Mouse (Mus musculus): ENCODE results near the gene Mb21d2.

Mb21d2 gene

DNA sequence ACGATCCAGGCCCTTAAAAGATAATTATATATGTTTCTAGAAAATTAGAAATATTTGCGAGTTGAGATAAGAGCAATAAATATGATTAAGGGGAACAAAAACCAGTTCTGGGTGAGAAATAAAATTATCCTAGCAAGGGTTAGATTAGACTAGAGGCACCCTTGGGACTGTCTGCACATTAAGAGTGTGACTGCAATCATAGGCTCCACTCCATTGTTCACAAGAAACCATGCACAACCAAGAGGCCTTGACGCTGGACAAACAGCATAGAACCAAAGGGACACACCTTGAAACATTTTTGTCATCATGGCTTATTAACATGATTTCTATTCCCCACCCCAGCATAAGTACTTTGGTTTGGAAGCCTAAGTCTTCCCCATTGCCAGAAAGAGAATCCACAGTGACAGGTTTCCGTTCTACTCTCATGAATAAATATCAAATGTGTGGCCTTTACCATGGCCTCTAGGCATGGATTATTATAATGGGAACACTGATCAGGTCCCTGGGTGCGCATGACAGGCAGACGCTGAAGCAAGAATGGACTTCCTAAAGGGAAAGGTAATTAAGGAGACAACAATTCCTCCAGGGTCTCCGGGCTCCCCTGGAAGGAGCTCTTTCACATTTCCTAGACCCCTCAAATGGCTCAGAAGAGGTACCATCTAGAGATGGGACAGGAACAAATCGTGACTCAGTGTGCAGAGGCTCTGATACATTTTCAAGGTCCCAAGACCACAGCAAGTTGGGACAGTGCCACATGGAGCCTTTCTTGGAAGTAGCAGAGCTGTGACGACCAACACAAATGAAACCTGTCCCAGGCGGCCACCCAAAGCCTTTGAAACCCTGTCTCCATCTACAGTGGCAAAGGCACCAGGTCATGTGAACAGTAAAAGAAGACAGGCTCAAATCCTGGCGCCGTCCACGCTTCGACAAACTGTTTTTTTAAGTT is 26.6 kb downstream of the Mb21d2 start:
- no peak for DNase-seq (ENCODE audit: low spot score in 2 of 2)

DNA sequence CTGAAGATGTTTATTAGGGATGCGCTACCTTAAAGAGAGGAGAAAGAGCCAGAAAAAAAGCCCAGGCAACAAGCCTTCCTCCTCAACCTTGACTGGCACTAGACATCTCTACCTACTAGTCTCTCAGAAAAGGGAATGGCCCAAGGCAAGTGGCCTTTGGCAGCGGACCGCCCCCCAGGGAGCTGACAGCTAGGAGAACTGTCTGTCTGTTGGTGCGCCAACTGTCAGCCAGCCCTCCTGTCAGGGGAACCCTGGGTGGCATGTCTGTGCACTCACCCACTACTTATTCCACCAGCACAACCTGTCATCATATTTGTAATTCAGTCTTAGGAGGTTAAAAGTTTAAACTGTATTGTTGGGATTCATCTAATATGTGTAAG is 30.3 kb downstream of the Mb21d2 start:
- DNase-seq (ENCODE audit: low spot score in 2 of 2), result no peak

GRCm38 (mm10) chr16:28898509-28899160 is 30.8 kb downstream of the Mb21d2 start:
- DNase-seq (ENCODE audit: low spot score in 2 of 2), result no peak

GRCm38 (mm10) chr16:28896571-28896970 is 32.9 kb downstream of the Mb21d2 start:
- DNase-seq (ENCODE audit: low spot score in 2 of 2), result no peak

DNA sequence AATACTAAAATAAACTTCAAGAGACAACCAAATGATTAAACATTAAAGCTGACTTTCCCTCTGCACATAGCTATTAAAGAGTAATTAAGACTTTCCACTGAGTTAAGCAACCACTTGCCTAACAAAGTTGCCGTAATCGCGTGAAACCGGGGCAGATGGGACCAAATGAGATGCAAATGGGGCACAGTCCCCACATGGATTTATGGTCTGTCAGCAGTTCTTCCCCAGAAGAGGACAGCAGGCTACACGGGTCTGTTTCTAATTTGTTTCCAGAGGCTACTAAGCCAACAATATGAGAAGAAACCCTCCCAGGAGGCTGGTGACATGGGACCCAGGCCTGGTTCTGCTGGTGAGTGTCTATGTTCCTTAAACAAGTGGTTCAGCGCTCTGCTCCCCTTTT is 34.6 kb downstream of the Mb21d2 start:
- DNase-seq (ENCODE audit: low spot score in 2 of 2), result no peak

DNA sequence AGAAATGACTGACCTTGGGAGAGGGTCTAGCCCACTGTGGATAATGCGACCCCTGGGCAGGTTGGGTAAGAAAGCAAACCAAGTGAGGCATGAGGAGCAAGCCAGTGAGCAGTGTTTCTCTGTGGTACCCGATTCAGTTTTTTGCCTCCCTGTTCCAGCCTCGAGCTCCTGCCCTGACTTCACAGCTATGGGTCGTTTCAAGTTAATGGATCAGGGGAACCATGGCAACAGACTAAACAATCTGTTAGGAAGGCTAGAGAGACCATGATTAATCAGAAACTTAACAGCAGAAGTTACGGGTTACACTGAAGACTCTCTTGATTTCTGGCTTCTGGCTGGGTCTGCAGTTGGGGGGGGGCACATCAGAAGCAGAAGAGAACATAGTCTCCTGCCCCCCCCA is 36.2 kb downstream of the Mb21d2 start:
- no peak for DNase-seq (ENCODE audit: low spot score in 2 of 2)

- no peak for DNase-seq (ENCODE audit: low spot score in 2 of 2)
Observed at GRCm38 (mm10) chr16:28886201-28886745, 43.2 kb downstream of the Mb21d2 start.

- no peak for DNase-seq (ENCODE audit: low spot score in 2 of 2)
Observed at GRCm38 (mm10) chr16:28885474-28885873, 44.0 kb downstream of the Mb21d2 start.

- DNase-seq (ENCODE audit: low spot score in 2 of 2), result no peak
Observed at GRCm38 (mm10) chr16:28884661-28885060, 44.8 kb downstream of the Mb21d2 start.

DNA sequence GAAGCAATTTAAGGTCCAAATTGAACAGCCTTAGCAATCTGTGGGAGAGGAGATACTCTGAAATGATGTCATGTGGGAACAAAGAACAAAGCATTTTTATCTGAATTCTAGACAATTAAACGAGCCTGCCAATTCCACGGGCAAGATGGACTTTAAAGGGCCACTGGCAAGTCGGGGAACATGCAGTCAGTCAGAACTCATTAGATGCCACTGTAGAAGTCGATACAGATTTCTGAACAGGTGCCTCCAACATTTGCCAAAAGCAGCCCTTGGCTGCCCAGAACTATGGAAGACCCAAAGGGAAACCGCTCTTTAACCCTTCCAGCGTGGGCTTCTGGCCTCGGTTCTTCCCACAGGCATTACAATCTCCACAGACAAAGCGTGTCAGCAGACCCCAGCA is 45.8 kb downstream of the Mb21d2 start:
- no peak for DNase-seq (ENCODE audit: low spot score in 2 of 2)

GRCm38 (mm10) chr16:28882687-28883428 is 46.6 kb downstream of the Mb21d2 start:
- no peak for DNase-seq (ENCODE audit: low spot score in 2 of 2)

DNA sequence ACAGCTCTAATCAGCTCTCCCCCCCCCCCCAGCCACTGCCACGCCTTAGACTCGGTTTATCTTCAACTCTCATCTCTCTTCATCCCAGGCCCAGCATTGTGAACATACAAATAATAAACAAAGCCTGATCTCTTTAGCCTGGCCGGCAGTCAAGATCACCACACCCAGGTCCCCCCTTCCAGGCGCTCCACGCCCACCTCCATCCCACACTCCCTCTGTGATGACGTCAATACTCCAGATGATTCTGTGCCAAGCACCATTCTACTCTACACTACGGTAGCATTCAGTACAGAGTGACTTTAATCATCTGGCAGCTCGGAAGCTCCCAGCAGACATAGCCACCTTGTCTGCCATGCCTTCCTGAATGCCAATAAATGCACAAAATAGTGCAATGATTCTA is 47.7 kb downstream of the Mb21d2 start:
- DNase-seq (ENCODE audit: low spot score in 2 of 2), result no peak

DNA sequence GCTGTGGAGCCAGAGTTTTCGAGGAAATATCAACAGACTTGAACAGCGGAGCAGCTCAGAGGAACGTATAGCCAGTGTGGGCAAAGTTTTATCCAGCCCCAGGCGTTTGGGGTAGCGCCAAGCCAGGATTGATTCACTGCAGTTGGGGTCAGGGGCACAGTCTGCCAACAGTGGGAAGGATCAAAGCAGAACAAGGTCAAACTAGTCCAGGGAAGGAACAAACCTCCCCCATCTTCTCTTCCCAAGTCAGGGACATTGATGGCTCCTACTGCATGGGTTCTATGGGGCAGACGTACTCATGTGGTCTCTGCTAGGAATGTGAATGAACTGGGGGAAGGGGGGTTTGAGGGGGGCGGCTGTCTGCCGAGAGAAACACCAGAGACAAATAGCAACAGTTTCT is 48.7 kb downstream of the Mb21d2 start:
- DNase-seq (ENCODE audit: low spot score in 2 of 2), result no peak

- DNase-seq (ENCODE audit: low spot score in 2 of 2), result no peak
Observed at GRCm38 (mm10) chr16:28880307-28880681, 49.2 kb downstream of the Mb21d2 start.

GRCm38 (mm10) chr16:28879636-28880306 is 49.7 kb downstream of the Mb21d2 start:
- DNase-seq (ENCODE audit: low spot score in 2 of 2), result no peak

- DNase-seq (ENCODE audit: low spot score in 2 of 2), result no peak
Observed at GRCm38 (mm10) chr16:28877162-28877662, 52.3 kb downstream of the Mb21d2 start.

DNA sequence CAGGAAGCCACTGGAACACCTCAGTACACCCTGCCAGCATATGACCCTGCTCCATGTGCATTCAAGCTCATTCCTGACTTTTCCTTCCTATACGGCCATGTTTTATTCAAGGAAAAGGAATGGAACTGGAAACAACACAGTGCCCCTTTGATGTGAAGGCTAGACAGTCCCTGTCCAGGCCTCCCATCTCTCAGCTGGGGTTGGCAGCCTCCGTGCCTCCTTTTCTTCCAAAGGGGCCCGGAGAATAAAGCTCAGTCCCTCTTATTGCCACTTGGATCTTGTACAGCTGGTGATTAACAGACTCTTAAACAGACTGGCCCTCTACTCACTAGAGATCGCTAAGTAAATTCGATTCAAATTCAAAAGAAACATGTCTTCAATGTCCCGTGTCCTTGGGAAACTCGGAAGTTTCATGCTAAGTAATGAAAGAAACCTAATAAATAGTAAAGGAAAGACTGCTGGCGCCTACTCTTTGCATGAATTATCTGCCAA is 56.0 kb downstream of the Mb21d2 start:
- no peak for DNase-seq (ENCODE audit: low spot score in 2 of 2)

DNA sequence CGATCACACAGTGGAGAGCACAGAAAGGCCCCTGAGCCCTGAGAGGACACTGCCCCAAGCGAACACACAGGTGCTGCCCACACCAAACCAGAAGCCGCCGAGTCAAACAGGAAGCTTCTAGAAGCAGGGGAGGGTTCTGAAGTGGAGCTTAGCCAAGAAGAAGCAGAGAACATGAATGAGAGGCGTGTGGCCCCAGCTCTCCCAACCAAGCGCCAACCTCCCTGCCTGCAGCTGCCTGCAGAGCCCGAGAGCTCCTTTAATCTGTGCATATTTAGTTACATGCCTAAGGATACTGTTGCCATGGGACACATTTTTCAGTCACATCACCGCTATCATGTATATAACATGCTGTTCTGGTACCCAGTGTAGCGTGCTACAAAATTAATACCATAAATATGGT is 58.6 kb downstream of the Mb21d2 start:
- no peak for DNase-seq (ENCODE audit: low spot score in 2 of 2)

- DNase-seq (ENCODE audit: low spot score in 2 of 2), result no peak
Observed at GRCm38 (mm10) chr16:28870456-28870855, 59.0 kb downstream of the Mb21d2 start.

- DNase-seq (ENCODE audit: low spot score in 2 of 2), result no peak
Observed at GRCm38 (mm10) chr16:28868864-28869263, 60.6 kb downstream of the Mb21d2 start.

- no peak for DNase-seq (ENCODE audit: low spot score in 2 of 2)
Observed at GRCm38 (mm10) chr16:28866584-28867295, 62.7 kb downstream of the Mb21d2 start.
